Mouse (Mus musculus) frontal cortex, postnatal 10 days (tissue): Measurements from ENCODE around the gene C1qa.
A peak's percentile ranks its signal among the peaks of the same experiment; 100 is the strongest.

ENCODE experiments used
- DNase-seq, 2 experiments: peaks; one replicate each; pipeline ENCODE4 v3.0.0; 2022; ENCODE audit warnings: low spot score in 2 of 2, mixed read lengths in 1 of 2

The C1qa gene

DNA sequence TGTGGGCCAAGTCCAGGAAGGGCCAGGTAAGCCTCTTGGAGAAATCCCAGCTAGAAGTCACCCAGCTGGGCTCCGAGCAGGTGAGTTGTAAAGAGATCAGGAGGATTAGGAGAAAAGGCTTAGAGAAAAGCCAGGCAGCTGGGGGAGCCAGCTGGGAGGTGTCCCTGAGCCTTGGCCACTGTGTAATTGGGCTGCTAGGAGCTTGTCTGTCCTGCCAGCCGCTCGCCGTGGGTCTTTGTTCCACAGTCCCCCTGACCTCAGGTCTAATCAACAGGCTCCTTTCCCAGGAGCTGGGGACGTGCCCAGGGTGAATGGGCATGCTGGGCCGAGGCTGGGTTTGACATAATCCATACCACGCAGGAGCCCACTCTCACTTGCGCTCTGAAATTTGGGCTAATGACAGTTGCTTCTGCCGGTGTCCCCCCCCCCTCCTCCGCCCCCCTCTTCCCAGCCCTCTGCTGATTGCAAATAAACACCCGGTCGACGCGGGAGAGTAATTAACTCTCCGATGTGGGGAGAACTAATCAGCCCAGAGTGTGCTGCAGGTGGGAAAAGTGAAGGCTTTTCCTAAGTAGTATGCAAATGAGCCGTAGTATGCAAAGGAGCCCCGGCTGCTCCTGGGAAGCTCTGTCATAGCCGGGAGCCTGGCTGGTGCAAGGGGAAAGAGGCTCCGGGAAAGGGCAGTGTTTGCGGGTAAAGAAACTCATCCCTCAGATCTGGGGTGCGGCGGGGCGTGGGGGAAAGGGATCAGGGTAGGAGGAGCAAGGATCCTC lies 6.3 kb upstream of the C1qa start:
- DNase-seq: no peak

DNA sequence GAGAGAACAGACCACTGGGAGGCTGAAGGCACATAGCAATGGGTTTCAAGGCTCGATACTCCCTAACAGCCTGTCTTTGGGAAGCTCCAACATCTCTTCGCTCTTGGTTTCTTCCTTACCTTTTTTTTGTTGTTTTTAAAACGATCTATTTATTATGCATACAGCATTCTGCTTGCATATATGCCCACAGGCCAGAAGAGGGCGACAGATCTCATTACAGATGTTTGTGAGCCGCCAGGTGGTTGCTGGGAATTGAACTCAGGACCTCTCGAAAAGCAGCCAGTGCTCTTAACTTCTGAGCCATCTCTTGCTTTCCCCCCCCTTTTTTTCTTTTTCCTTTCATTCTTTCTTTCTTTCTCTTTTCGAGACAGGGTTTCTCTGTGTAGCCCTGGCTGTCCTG lies 551 bp upstream of the C1qa start:
- no peak for DNase-seq

DNA sequence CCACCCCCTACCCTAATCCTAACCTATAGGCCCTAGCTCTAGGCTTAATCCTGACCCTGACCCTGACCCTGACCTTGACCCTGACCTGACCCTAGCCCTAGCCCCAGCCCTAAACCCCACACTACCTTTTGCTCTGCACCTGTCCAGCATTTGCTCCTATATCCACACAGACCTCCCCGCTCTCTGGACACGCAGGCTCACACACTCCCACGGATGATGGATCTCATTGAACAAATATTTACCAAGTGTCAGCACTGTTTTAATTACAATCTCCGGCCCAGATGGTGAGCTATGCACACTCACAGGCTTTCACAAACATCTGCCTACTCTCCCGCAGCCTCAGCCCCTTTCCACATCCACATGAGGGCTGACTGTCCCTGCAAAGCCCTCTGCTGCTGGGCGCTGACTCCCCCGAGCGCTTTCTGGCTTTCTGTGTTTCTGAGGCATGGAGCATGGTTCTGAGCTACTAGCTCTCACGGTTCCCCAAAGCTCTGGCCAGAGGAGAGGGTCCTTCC lies 462 bp downstream of the C1qa start:
- no peak for DNase-seq

DNA sequence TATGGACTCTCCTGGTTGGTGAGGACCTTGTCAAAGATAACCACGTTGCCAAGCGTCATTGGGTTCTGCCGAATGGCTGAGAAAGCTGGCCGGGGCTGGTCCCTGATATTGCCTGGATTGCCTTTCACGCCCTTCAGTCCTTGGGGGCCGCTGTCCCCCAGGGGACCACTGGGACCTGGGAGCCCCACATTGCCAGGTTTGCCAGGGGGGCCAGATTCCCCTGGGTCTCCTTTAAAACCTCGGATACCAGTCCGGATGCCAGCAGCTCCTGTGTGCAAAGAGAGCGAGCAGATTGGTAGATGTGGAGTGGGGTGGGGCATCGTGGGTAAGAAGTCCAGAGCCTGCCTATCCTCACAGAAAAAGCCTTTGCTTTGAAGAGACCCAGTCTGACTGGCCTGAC lies 2.1 kb downstream of the C1qa start:
- DNase-seq: no peak

DNA sequence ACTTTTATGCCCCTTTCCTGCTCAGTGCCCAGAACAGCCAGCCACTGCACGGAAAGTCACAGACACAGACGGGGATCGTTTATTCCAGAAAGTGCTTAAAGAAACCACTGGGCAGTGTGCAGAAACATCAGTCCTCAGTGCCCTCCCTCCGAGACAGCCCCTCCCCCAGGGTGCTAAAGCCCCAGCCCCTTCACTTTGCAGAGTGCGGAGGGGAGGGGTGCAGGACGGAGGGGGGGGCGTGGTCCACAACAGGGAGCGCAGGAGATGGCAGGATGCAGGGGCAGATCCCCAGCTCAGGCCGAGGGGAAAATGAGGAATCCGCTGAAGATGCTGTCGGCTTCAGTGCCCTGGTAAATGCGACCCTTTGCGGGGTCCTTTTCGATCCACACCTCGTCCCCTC lies 2.7 kb downstream of the C1qa start:
- no peak for DNase-seq

DNA sequence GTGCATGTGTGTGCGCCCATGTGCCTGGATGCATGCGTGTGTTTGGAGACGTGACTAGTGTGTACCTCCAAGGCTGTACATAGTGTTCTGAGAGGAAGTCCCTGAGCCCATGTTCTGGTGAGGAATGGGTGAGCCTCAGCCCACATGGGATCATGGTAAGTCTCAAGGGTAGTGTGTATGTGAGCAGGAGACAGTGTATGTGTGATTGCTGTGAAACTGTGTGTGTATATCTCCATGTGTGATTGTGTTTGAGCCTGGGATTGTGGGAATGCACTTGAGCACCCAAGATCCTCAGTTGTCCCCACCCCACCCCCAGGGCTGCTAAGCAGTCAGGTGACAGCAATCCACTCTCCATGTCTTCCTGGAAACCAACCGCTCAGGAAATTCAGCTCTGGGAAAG lies 3.8 kb downstream of the C1qa start:
- DNase-seq: no peak

DNA sequence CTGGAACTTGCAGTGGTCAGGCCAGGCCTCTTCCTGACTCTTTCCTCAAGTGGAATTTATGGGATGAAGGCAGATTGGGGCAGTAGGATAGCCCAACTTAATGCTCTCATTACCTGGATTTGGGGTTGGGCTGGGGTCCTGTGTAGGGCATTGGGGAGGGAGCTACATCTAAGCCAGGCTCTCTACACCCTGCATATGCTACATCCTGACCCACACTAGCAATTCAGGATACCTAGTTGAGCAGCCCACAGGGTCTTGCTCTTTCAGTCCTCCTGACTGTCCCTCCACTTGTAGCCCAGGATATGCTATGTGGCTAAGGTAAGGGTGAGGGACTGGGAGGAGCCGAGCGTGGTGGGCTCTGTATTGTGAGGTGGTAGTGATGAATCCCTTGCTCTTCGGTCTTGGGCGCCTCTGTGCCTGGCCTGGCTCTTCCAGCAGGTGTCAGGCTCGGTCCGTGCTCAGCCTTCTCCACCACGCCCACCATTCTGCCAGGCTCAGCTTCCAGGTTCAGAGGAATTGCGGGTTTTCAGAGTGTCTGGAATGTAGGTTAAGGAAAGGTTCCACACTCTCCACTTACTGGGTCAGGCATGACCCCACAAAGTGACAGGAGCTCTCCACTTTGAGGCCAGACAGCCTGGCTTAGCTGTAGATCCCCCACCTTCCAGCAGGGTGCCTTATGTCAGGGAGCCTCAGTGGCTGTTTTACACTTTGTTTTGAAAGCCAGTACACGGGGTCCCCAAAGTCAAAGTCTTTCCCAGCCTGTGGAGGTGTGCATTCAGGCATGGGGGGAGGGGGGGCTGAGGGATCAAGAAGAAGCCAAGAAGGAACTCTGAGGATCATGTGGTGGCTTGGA lies 4.7 kb downstream of the C1qa start:
- DNase-seq: peak in 1 of 2 experiments; percentile 68

DNA sequence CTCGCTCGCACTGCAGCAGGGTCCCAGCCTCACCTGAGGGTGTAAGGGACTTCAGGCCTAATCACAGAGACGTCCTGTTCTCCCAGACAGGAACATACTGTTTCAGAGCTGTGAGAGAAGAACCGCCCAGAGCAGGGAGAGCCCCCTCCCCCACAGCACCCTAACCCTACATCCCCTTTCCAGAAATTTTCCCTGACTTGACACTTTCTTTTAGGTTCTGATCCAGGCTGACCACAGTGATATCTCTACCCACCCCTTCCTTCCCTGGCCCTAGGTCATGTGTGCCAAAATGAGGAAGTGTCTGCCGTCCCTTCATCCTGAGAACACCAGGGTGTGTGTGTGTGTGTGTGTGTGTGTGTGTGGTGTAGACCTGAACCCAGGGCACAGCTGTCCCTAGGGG lies 5.8 kb downstream of the C1qa start, which contains the start of gene C1qc:
Gene C1qc, minus strand, starts transcription at position 255 of the 400 bp plus-strand sequence.
- peak in 1 of 2 experiments; percentile 55 for DNase-seq

DNA sequence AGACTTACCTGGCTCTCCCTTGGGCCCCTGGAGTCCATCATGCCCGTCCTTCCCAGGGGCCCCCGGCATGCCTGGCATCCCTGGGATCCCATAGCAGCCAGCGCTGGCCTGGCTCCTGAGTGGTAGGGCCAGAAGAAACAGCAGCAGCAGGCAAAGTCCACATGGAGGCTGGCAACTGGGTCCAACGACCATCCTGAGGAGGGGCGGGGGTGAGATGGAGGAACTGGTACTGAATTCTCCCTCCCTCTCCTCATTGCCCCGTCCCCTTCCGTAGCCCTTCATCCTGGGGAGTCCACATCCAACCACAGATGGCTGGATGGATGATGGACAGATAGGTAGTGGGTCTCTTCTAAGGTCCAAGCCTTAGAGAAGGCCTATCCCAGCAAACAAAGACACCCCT lies 6.2 kb downstream of the C1qa start:
- DNase-seq: no peak

DNA sequence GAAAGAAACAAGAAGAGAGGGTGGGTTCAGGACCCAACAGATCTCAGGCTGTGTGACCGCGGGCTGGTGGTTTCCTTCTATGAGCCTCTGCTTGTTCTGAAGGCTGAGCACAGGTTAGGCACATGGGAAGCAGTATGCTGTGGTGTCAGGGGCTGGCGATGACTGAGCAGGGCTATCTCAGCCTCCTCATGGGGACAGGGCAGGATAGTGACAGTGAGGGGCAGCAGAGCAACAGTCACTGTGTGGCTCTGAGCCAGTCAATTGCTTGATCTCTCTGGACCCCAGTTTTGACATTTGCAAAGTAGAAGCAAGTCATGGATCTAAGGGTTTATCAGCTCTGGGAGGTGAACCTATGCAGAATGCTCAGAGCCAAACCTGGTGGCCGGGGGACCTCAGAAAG lies 7.5 kb downstream of the C1qa start:
- DNase-seq: no peak

DNA sequence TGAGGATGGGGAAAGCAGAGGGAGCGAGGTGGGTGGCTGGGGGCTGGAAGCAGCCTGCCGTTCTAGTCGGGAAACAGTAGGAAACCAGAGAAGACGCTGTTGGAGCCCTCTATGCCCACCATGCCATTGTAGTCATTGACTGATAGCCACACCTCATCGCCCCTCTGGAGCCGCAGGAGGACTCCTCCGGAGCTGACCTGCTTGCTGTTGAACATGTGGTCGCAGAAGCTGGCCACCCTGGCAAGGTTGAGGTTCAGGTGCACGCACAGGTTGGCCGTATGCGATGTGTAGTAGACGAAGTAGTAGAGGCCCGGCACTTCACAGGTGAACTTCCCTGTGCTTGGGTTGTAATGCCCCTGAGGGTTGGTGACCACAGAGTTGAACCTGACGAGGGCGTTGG lies 8.6 kb downstream of the C1qa start:
- DNase-seq: no peak

DNA sequence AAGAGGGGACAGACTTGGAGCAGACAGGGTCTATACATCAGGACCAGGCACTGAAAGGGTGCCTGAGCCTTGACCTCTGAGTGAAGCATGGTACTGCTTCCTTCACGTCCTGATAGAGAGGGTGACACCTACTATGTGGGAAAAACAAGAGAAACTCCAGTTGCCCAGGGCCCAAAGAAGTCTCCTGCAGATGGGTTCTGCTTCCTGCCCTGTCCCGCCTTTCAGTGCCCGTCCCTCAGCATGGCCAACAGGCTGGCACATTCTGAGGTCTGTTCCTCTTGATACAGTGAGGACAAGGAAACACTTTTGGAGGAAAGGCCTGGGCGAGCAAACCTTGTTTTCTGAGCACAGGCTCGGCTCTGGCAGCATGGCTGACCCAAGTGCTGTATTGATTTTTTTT lies 10.9 kb downstream of the C1qa start:
- DNase-seq: no peak

DNA sequence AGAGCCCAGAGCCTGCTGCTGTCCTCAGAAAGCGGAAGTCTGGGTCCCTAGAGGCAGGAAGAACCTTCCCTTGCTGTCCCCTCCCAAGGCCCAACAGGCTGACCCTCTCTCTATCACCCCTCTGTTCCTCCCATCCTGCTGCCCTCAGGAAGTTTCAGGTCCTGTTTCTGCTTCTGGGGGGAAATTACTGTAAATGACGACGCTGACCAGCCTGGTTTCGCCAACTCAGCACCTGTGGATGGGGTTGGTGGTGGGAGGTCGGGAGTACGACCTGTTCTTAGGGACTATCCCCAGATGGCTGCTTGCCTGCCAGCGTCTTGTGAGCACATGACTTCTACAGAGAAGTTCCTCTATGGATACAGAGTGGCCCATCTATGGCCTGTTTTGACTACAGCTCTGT lies 12.5 kb downstream of the C1qa start, which contains the start of gene C1qb:
Gene C1qb, minus strand, starts transcription at position 87 of the 400 bp plus-strand sequence.
- DNase-seq: no peak

DNA sequence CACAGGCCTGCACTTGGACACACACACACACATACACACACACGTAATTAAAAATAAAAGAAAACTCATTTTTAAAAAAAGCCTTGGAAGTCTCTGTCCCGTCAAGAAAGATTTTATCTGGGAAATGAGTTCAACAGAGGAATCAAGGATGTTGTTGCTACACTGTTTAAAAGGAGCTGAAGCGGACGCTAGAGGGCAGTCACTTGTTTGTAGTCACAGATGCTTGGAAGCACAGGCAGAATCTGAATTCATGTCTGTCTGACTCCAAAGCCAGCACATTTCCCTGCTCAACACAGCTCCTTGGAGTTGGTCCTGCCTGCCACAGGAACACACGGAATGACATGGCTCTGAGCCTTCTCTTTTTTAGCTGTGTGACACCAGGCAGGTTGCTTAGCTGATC lies 20.0 kb downstream of the C1qa start:
- no peak for DNase-seq

DNA sequence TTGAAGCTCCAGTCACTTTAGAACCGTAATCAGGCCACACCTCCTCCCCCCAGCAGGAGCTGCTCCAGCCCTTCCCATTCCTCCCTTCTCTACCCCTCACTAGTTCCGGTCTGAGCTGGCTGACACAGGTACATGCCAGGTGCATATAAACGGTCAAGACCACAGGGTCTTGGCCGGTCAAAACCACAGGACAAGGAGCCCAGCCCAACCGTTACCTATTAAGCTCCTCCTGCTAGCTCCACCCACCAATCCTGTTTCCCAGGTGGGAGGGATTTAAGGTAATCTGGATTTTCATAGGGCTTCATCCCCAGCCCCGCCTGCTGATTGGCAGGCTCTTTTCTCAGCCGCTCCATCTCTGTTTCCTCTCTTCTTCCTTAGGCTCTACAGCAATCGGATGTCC lies 20.4 kb downstream of the C1qa start:
- no peak for DNase-seq

DNA sequence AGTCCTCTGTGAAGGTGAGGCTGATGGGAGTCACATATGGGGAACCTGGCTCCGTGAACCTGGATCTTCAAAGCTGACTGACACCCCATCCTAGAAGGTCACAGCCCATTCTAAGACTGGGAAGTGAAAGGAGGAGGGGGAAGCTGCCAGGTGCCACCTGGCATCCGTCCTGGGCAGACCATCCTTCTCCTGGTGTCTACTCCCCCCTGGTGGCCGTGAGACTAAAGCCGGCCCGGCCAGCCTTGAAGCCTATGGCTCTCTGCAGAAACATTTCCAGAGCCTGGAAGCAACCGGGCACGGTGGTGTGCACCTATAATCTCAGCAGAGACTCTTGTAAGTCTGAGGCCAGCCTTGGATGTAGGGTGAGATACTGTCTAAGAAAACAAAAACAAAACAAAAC lies 21.6 kb downstream of the C1qa start:
- DNase-seq: peak in 1 of 2 experiments; percentile 50

DNA sequence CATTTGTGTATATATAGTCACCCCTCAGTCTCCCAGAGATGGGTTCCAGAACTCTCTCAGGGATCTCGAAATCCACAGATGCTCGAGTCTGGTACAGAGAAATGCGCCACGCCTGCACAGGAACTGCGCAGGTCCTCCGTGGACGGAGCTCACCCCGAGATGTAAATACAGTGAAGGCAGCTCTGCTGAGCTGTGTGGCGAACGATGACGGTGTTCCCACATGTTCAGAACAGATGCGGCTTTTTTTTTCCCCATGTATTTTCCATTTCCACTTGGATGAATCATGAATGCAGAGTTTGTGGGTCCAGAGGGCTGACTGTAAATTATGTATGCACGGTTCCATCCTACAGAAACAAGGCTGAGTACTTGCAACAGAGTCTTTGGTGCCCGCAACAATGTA lies 23.6 kb downstream of the C1qa start:
- no peak for DNase-seq

DNA sequence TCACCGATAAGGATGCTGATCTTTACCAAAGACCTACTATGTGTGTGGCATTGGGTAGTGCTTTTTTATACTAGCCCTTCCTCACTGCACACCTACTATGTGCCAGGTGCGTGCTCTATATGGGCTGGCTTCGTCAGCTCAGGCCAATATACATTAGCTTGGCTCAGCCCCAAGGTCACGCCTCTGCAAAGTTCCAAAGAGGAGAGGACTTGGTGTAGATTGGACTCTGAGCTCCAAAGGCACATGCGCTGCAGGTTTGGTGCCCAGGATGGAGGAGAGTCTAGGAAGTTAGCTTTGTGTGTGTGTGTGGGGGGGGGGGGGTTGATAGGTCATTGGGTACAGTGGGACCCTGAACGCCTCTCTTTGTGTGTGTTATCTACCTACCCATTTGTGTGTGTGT lies 30.2 kb downstream of the C1qa start:
- no peak for DNase-seq

DNA sequence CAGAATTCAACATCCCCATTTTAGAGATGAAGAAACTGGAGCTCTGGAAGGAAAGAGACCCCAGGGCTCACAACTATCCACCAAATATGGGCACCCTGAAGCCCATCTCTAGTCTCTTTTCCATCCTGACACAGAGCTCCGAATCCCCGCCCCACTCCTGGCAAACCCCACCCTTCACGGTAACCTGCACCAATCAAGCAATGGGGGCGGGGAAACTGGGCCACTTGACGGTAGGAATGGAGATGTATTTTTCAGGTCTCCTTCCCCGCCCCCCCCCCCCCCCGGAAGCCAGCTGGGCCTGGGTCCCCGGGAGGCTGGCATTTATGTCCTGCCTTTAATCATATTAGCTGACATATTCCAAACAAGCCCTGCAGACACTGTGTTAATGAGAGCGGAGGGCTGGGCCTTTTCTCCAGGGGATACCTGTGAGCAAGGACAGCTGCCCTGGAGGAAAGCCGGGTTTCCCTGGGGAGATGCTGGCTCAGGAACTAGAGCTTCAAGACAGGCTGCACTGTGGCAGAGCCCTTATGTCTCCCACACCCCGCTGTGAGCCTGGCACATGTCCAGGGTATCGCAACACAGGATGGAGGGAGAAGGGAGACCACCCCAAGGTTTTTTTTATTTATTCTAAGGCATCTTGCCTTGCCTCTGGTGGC lies 30.8 kb downstream of the C1qa start:
- no peak for DNase-seq

DNA sequence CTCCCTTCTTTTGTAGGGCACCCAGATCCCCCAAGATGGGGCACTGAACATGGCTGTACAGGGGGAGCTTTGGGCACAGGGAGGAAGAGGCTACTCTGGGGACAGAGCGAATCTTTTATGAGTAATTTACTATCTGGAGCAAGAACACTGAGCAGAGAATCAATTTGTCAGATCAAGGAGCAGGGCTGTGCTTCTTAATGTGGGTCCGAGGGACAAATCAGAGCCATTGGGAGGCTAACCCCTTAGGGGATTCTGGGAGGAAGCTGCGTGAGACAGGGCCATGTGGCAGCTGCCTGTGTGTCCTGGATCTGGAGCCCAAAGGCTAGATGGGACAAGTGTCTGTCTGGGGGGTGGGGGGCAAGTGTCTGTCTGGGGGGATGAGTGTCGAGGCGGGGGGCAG lies 33.1 kb downstream of the C1qa start:
- DNase-seq: no peak

DNA sequence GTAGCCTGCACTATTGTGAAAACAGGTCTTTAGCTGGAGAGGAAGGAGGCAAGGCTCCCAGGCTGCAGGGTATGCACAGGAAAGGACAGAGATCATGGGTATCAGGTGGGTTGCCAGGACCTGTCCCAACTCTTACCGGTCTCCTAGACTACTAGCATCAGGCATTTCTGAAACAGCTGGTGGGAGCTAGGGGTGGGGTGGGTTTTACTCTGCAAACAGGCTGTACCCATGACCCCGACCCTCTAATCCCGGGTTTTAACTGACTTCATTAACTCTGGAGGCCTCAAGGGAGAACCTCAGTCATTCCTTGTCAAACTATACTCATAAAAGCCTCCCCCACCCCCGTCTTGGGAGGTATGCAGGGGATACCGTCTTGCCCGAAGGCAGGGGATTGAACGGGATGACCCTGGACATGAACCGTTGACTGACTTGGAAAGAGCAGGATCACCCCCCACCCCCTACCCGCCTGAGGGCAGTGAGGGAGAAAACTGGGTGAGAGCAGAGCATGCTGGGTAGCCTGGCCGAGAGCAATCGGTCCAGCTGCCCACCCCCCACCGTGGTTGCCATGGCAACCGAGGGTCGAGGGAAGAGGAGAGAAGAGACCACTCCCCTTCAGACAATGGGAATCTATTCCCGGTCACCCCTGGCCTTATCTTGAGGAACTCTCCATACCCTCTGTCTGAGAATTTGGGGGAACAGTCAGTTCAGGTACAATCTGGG lies 33.7 kb downstream of the C1qa start:
- no peak for DNase-seq

DNA sequence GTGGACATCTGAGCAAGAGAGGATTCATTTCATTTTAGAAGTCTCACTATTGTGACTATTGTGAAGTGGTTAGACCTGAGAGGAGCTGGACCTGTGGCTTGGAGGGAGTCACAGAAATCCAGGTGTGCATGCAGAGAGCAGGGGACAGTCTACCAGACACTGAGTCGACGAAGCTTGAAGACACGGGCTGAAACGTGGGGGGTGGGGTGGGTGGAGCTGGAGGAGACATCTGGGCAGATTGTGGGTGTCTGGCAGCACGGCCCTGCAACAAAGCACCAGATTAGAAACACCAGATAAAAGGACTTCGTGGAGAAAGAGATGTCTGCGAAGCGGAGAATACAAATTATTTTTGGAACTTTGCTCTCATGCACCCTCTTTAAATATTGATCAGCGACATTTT lies 35.1 kb downstream of the C1qa start:
- no peak for DNase-seq
